ENCODE assay signal across 8 mouse cellular contexts in genomic region chr9:118590230-118590629, GRCm38 (mm10). TPM values are rescaled to one million over a fixed set of nuclear protein-coding genes. Genes with fewer than 3 reads are reported as not detected.
DNase-seq lines count a peak whose midpoint lies in the region; ATAC-seq and TF ChIP-seq lines count a peak whose summit lies in the region.

No protein-coding gene starts in this region.

- no peak for TF ChIP-seq CTCF in hindbrain, postnatal 0 days (IDR thresholded peaks at IDR 0.05; ENCODE audit: low read depth)

- 32% methylated on average over 7 of the region's 7 CpGs for WGBS in forebrain, embryonic 16.5 days
- WGBS in forebrain, embryonic 13.5 days = 47% methylated on average over 7 of the region's 7 CpGs
- 23% methylated on average over 7 of the region's 7 CpGs for WGBS in hindbrain, postnatal 0 days
- 55% methylated on average over 7 of the region's 7 CpGs for WGBS in stomach, embryonic 16.5 days

- H3K4me3 ChIP-seq in forebrain, embryonic 16.5 days (replicated peaks; ENCODE audit: low read length) = no peak overlapping the region
- no peak overlapping the region for H3K4me3 ChIP-seq in forebrain, embryonic 13.5 days
- H3K4me3 ChIP-seq in hindbrain, postnatal 0 days (ENCODE audit: low read length) = no peak overlapping the region
- no peak overlapping the region for H3K4me3 ChIP-seq in stomach, embryonic 16.5 days (replicated peaks; ENCODE audit: low read length)

- H3K4me2 ChIP-seq in forebrain, embryonic 16.5 days (ENCODE audit: low read length) = no peak overlapping the region
- no peak overlapping the region for H3K4me2 ChIP-seq in forebrain, embryonic 13.5 days
- H3K4me2 ChIP-seq in hindbrain, postnatal 0 days (ENCODE audit: low read depth, low read length) = no peak overlapping the region
- no peak overlapping the region for H3K4me2 ChIP-seq in stomach, embryonic 16.5 days (ENCODE audit: low read depth, low read length)

- H3K4me1 ChIP-seq in forebrain, embryonic 16.5 days (replicated peaks; ENCODE audit: control insufficient read depth, insufficient read depth, low read length) = peaks cover 5% of the 10 kb centered on the region; the same call in 1 of the 2 replicates
- H3K4me1 ChIP-seq in forebrain, embryonic 13.5 days = no peaks in the 10 kb centered on the region
- H3K4me1 ChIP-seq in hindbrain, postnatal 0 days (ENCODE audit: insufficient read depth, low read length) = peaks cover 5% of the 10 kb centered on the region; the same call in 1 of the 2 replicates
- peaks cover 10% of the 10 kb centered on the region for H3K4me1 ChIP-seq in stomach, embryonic 16.5 days (ENCODE audit: control insufficient read depth, insufficient read depth, low read length)

- DNase-seq in ovary, postnatal 36 days (ENCODE audit: low spot score) = peak; percentile 58
- DNase-seq in ovary, postnatal 14 days (ENCODE audit: low spot score) = no peak
- DNase-seq in hindbrain, postnatal 0 days (ENCODE audit: low spot score) = peak; percentile 71
- DNase-seq in natural killer cell, adult 2 months (ENCODE audit: low spot score in 2 of 2) = no peak
- no peak for DNase-seq in gastrocnemius, postnatal 4 days (ENCODE audit: low spot score in 2 of 2)

- H3K9me3 ChIP-seq in forebrain, embryonic 16.5 days (ENCODE audit: control insufficient read depth, low read length) = no peaks in the 10 kb centered on the region
- H3K9me3 ChIP-seq in forebrain, embryonic 13.5 days (replicated peaks) = no peaks in the 10 kb centered on the region
- no peaks in the 10 kb centered on the region for H3K9me3 ChIP-seq in hindbrain, postnatal 0 days (ENCODE audit: low read length)
- H3K9me3 ChIP-seq in stomach, embryonic 16.5 days (replicated peaks; ENCODE audit: control insufficient read depth, low read length) = no peaks in the 10 kb centered on the region

- no peaks in the 10 kb centered on the region for H3K27me3 ChIP-seq in forebrain, embryonic 16.5 days (replicated peaks; ENCODE audit: control insufficient read depth, insufficient read depth, low read length)
- H3K27me3 ChIP-seq in forebrain, embryonic 13.5 days = no peaks in the 10 kb centered on the region
- H3K27me3 ChIP-seq in hindbrain, postnatal 0 days (ENCODE audit: insufficient read depth, low read length) = no peaks in the 10 kb centered on the region
- H3K27me3 ChIP-seq in stomach, embryonic 16.5 days (ENCODE audit: control insufficient read depth, insufficient read depth, low read length) = no peaks in the 10 kb centered on the region

- H3K27ac ChIP-seq in forebrain, embryonic 16.5 days (ENCODE audit: low read length) = no peak overlapping the region
- H3K27ac ChIP-seq in forebrain, embryonic 13.5 days = no peak overlapping the region
- no peak overlapping the region for H3K27ac ChIP-seq in hindbrain, postnatal 0 days
- H3K27ac ChIP-seq in stomach, embryonic 16.5 days (ENCODE audit: low read length) = no peak overlapping the region; the same call in 1 of the 2 replicates

- H3K9ac ChIP-seq in forebrain, embryonic 16.5 days (replicated peaks; ENCODE audit: low read depth, low read length) = no peak overlapping the region
- H3K9ac ChIP-seq in forebrain, embryonic 13.5 days = no peak overlapping the region
- H3K9ac ChIP-seq in hindbrain, postnatal 0 days (replicated peaks; ENCODE audit: low read length) = no peak overlapping the region
- peak overlapping the region; percentile 25; the same call in 1 of the 2 replicates for H3K9ac ChIP-seq in stomach, embryonic 16.5 days (ENCODE audit: low read length)

- no peaks in the 10 kb centered on the region for H3K36me3 ChIP-seq in forebrain, embryonic 16.5 days (ENCODE audit: control insufficient read depth, insufficient read depth)
- no peaks in the 10 kb centered on the region; the same call in 1 of the 2 replicates for H3K36me3 ChIP-seq in forebrain, embryonic 13.5 days (ENCODE audit: poor library complexity, severe bottlenecking)
- H3K36me3 ChIP-seq in hindbrain, postnatal 0 days (ENCODE audit: insufficient read depth, low read length) = no peaks in the 10 kb centered on the region
- H3K36me3 ChIP-seq in stomach, embryonic 16.5 days (ENCODE audit: control insufficient read depth, insufficient read depth, low read length) = no peaks in the 10 kb centered on the region

- peak; percentile 19; the same call in 1 of the 2 replicates for ATAC-seq in forebrain, embryonic 16.5 days
- no peak for ATAC-seq in forebrain, embryonic 13.5 days
- no peak; the same call in 1 of the 2 replicates for ATAC-seq in hindbrain, postnatal 0 days
- peak; percentile 39; the same call in 1 of the 2 replicates for ATAC-seq in stomach, embryonic 16.5 days (ENCODE audit: insufficient read depth, low FRiP score)

RNA-seq across cellular contexts. Expression of gene Itga9, which starts 16.3 kb away (rescaled TPM):
- 0.73 and 1.2 TPM in 2 replicates for polyA plus RNA-seq in forebrain, embryonic 16.5 days (2015; fragmentation: Nextera tagmentation; extraction: Ambion mirVana)
- 0.48 and 0.55 TPM in 2 replicates for polyA plus RNA-seq in forebrain, embryonic 13.5 days (2015; fragmentation: Nextera tagmentation; extraction: Ambion mirVana)
- total RNA-seq in hindbrain, postnatal 0 days (2014; rRNA removed) = 4.4 and 6.0 TPM in 2 replicates
- 1.5 and 1.7 TPM in 2 replicates for polyA plus RNA-seq in hindbrain, postnatal 0 days (2015; fragmentation: Nextera tagmentation; extraction: Ambion mirVana)
- polyA plus RNA-seq in stomach, embryonic 16.5 days (2015; fragmentation: Nextera tagmentation; extraction: Ambion mirVana) = 4.7 and 5.5 TPM in 2 replicates
- 10 to 100 TPM; 30.6 to 38.2 TPM for total RNA-seq in gastrocnemius, postnatal 4 days (2021)

Comparison
In these comparisons a context has a peak if more than half of its experiments do, and no peak if none do; other contexts are left out.
1. ATAC-seq: peak in forebrain, embryonic 16.5 days (single experiment) and stomach, embryonic 16.5 days (single experiment); none in forebrain, embryonic 13.5 days (single experiment) and hindbrain, postnatal 0 days (single experiment).
2. DNase-seq: peak in ovary, postnatal 36 days (single experiment) and hindbrain, postnatal 0 days (single experiment); none in ovary, postnatal 14 days (single experiment), natural killer cell, adult 2 months (0 of 2) and gastrocnemius, postnatal 4 days (0 of 2).